Mouse (Mus musculus): ENCODE results near the gene Mafk.

- TF ChIP-seq CTCF (IDR thresholded peaks at IDR 0.05; ENCODE audit: control insufficient read depth, insufficient read depth, insufficient replicate concordance, low read depth, low read length), result no peak
- TF ChIP-seq POLR2A (IDR thresholded peaks at IDR 0.05; ENCODE audit: control insufficient read depth, low read depth, low read length), result no peak
These were observed 34.7 kb upstream of the Mafk start for GRCm38 (mm10) chr5:139756586-139756985.

All from testis, adult 2 months (tissue).